Mouse (Mus musculus) right cerebral cortex, postnatal 10 days (tissue): Measurements from ENCODE around the gene RPS10-NUDT3.

ENCODE experiments used
- DNase-seq, 2 experiments: peaks; one replicate each; pipeline ENCODE4 v3.0.0; 2021; ENCODE audit warnings: low spot score in 2 of 2

RPS10-NUDT3 gene

GRCm38 (mm10) chr17:27634871-27635574, at the start of gene RPS10-NUDT3:
Gene RPS10-NUDT3, minus strand, starts transcription at chr17:27635222.
- DNase-seq, result peak; percentile 95

GRCm38 (mm10) chr17:27678924-27679813, 44.1 kb upstream of the RPS10-NUDT3 start:
- peak; percentile 75 to 76 for DNase-seq

GRCm38 (mm10) chr17:27677756-27678155, 42.7 kb upstream of the RPS10-NUDT3 start:
- DNase-seq, result no peak

- no peak for DNase-seq
Observed at GRCm38 (mm10) chr17:27676270-27676669, 41.2 kb upstream of the RPS10-NUDT3 start.

- no peak for DNase-seq
Observed at GRCm38 (mm10) chr17:27675453-27675852, 40.4 kb upstream of the RPS10-NUDT3 start.

- no peak for DNase-seq
Observed at GRCm38 (mm10) chr17:27673945-27674344, 38.9 kb upstream of the RPS10-NUDT3 start.

GRCm38 (mm10) chr17:27671720-27672119, 36.7 kb upstream of the RPS10-NUDT3 start:
- no peak for DNase-seq

GRCm38 (mm10) chr17:27658767-27659166, 23.7 kb upstream of the RPS10-NUDT3 start:
- no peak for DNase-seq

- peak; percentile 42 to 63 for DNase-seq
Observed at GRCm38 (mm10) chr17:27657123-27657522, 22.1 kb upstream of the RPS10-NUDT3 start.

- DNase-seq, result no peak
Observed at GRCm38 (mm10) chr17:27656414-27656813, 21.4 kb upstream of the RPS10-NUDT3 start.

GRCm38 (mm10) chr17:27656011-27656399, 21.0 kb upstream of the RPS10-NUDT3 start:
- peak; percentile 90 to 92 for DNase-seq

GRCm38 (mm10) chr17:27655089-27656010, 20.3 kb upstream of the RPS10-NUDT3 start, which contains the start of gene Pacsin1:
Gene Pacsin1, plus strand, starts transcription at chr17:27655509.
- DNase-seq, result peak; percentile 85 to 87

GRCm38 (mm10) chr17:27653253-27653959, 18.4 kb upstream of the RPS10-NUDT3 start:
- DNase-seq, result no peak

GRCm38 (mm10) chr17:27652046-27652790, 17.2 kb upstream of the RPS10-NUDT3 start:
- no peak for DNase-seq

GRCm38 (mm10) chr17:27650586-27650985, 15.6 kb upstream of the RPS10-NUDT3 start:
- no peak for DNase-seq

GRCm38 (mm10) chr17:27650160-27650559, 15.1 kb upstream of the RPS10-NUDT3 start:
- no peak for DNase-seq

- no peak for DNase-seq
Observed at GRCm38 (mm10) chr17:27645807-27646206, 10.8 kb upstream of the RPS10-NUDT3 start.

GRCm38 (mm10) chr17:27644572-27644971, 9.6 kb upstream of the RPS10-NUDT3 start:
- no peak for DNase-seq

- no peak for DNase-seq
Observed at GRCm38 (mm10) chr17:27643756-27644155, 8.7 kb upstream of the RPS10-NUDT3 start.

- DNase-seq, result peak in 1 of 2 experiments; percentile 73
Observed at GRCm38 (mm10) chr17:27643101-27643500, 8.1 kb upstream of the RPS10-NUDT3 start.
